ENCODE assay signal across 8 mouse cellular contexts in the genomic region with DNA sequence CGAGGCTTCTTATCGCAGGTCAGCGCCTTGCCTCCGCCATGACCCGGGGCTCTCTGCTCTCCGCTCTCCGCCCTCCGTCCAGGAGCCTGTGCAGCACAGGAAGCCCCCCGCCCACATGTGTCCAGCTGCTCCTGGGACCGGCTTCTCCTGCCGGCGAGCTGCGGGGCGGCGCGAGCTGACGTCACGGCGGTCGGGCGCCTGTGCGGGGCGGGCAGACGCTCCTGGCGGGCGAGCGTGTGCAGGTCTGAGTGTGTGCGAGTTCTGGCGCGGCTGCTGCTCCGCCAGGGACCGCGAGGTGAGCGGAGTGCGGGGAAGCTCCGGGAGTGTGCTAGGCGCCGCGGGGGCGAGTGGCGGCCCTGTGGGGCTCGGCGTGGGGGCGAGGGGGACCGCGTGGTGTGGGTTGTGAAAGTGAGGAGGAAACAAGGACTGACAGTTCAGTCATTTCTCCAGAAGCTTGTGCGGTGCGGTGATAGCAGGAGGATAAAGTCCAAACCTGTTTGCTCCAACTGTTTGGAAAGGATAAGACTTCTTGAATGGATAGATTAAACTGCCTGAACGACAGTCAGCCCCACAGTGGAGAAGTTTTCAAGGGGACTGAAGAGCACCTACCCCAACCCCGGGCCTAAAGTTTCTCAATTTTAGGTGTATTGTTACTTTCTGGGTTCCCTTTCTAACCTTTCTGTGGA. TPM values are rescaled to one million over a fixed set of nuclear protein-coding genes. Genes with fewer than 3 reads are reported as not detected.
A peak's percentile ranks its signal among the peaks of the same experiment; 100 is the strongest.
DNase-seq lines count a peak whose midpoint lies in the region; ATAC-seq lines count a peak whose summit lies in the region.

No protein-coding gene starts in this region.

- peak; percentile 99 for ATAC-seq in hindbrain, embryonic 13.5 days (ENCODE audit: low FRiP score)

- H3K4me3 ChIP-seq in hindbrain, embryonic 13.5 days: peak overlapping the region; percentile 61
- H3K4me3 ChIP-seq in macrophage (ENCODE audit: inconsistent target): peak overlapping the region; percentile 14; the same call in 1 of the 2 replicates

- peak overlapping the region; percentile 83 for H3K4me2 ChIP-seq in hindbrain, embryonic 13.5 days

- WGBS in hindbrain, embryonic 13.5 days: under 1% methylated on average over 50 of the region's 50 CpGs
- WGBS in macrophage (ENCODE audit: missing documents): 2% methylated on average over 45 of the region's 50 CpGs

- H3K27me3 ChIP-seq in hindbrain, embryonic 13.5 days: no peaks in the 10 kb centered on the region

- no peaks in the 10 kb centered on the region for H3K9me3 ChIP-seq in hindbrain, embryonic 13.5 days

- DNase-seq in T-cell, adult 2 months (ENCODE audit: low spot score): peak; percentile 59
- DNase-seq in cerebellum, postnatal 10 days: peak; percentile 68 to 84
- peak; percentile 29 to 50 for DNase-seq in frontal cortex, postnatal 14 days (ENCODE audit: low spot score in 2 of 2)
- DNase-seq in left cerebral cortex, adult 18-20 months (ENCODE audit: low spot score in 2 of 2): peak; percentile 72 to 80
- peak; percentile 82 for DNase-seq in right cerebral cortex, adult 18-20 months
- peak; percentile 66 for DNase-seq in urinary bladder, postnatal 14 days (ENCODE audit: low spot score)

- H3K36me3 ChIP-seq in hindbrain, embryonic 13.5 days: no peaks in the 10 kb centered on the region
- no peaks in the 10 kb centered on the region for H3K36me3 ChIP-seq in macrophage (ENCODE audit: inconsistent target)

- H3K9ac ChIP-seq in hindbrain, embryonic 13.5 days: peak overlapping the region; percentile 80

- peaks cover 5% of the 10 kb centered on the region; the same call in 1 of the 2 replicates for H3K4me1 ChIP-seq in hindbrain, embryonic 13.5 days (replicated peaks)

- H3K79me2 ChIP-seq in macrophage (ENCODE audit: inconsistent target): no peaks in the 10 kb centered on the region

- H3K27ac ChIP-seq in hindbrain, embryonic 13.5 days: peak overlapping the region; percentile 64; the same call in 1 of the 2 replicates
- H3K27ac ChIP-seq in macrophage: no peak overlapping the region

RNA-seq across cellular contexts. Expression of gene Abcg2, which starts 56.2 kb away (rescaled TPM):
- polyA plus RNA-seq in hindbrain, embryonic 13.5 days (2015; fragmentation: Nextera tagmentation; extraction: Ambion mirVana): 40.6 and 41.5 TPM in 2 replicates
- total RNA-seq in left cerebral cortex, adult 18-20 months (2021): 10 to 100 TPM; 17.2 to 20.0 TPM
- 10 to 100 TPM in 6 of 26 experiments, 1 to 10 TPM in 16, under 1 TPM in 4; 0.36 to 17.8 (median 5.5) TPM for total RNA-seq in macrophage (2018; cell fraction: chromatin; rRNA removed)
- 1 to 10 TPM; 2.7 to 7.5 (median 5.0) TPM for total RNA-seq in macrophage (2018; cell fraction: cytosol; rRNA removed)
- total RNA-seq in macrophage (2018; cell fraction: nucleus; rRNA removed): 10 to 100 TPM in 3 of 26 experiments, 1 to 10 TPM in 23; 1.8 to 11.7 (median 5.8) TPM
- polyA plus RNA-seq in macrophage (2018): 4.1 to 7.6 TPM (median 4.8 TPM) in 3 replicates
